Mouse (Mus musculus) left cerebral cortex, postnatal 4 days (tissue): ENCODE results near the gene Wnt16. TPM values are rescaled to one million over a fixed set of nuclear protein-coding genes. Genes with fewer than 3 reads are reported as not detected.

Source experiments
- DNase-seq: peaks from one replicate; pipeline ENCODE4 v3.0.0-alpha.2; 2022
- intact Hi-C: fragments of 180-260 bp; cut with DNase I; formaldehyde crosslinking; loops from one replicate; pipeline ENCODE4 v1.15.1; 2025
- total RNA-seq, 2 experiments: library from RNA; stranded (reverse); gene quantifications; 2 replicates each; pipeline ENCODE4 v1.2.3; 2021

Gene Wnt16
- total RNA-seq, 2 experiments from 2014 or later = 1.3 to 1.5 TPM

DNA sequence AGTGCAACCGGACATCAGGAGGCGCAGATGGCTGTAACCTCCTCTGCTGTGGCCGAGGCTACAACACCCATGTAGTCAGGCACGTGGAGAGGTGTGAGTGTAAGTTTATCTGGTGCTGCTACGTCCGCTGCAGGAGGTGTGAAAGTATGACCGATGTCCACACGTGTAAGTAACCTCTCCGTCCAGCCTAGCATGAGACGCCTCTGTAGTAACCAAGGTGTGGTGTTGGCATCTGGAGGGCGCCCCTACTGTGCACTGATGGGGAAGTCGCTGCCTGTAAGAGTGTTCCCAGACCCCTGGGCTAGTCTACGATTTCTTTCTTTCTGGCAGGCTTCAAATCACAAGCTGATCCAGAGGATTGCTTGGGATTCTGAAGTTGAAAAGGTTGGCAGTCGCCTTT, 10.0 kb downstream of the Wnt16 start:
- intact Hi-C loops = no loop called here

DNA sequence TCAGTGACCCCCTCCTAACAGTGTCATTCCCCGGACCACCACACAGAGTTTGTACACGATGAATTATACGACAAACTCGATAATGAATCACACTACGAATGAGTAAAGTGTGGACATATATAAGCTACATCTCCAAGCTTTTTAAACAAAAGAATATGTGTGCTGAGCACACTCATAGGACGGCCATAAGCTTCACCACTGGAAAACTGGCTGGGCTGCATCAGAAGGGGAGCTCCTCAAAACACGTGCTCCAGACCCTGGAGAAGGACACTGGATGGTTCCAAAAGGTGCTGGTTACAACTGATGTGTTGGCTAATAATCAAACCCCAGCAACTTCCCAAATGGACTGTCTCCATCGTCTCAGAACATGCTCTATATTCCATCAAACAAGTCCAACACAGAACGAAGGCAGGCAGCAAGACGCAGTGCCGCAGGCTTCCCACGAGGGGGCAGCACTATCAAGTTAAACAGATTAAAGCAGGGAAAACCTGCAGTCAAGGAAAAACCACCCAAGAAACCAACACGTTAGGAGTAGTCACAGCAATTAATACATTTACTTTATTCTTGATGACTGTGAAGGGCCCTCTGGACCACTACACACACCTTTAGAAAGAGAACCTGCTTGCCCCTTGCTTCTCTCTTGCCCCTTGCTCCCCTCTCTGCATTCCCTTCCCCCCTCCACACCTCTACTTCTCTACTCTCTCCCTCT, 37.5 kb downstream of the Wnt16 start:
- intact Hi-C loops = loop anchor here (1.0 to 5.0 kb wide), 3 partner anchors 169 to 657 kb away; no protein-coding TSS in a partner anchor
- DNase-seq = peak; percentile 74

More for the DNA sequence above, 10.0 kb downstream of the Wnt16 start:
- no peak for DNase-seq

DNA sequence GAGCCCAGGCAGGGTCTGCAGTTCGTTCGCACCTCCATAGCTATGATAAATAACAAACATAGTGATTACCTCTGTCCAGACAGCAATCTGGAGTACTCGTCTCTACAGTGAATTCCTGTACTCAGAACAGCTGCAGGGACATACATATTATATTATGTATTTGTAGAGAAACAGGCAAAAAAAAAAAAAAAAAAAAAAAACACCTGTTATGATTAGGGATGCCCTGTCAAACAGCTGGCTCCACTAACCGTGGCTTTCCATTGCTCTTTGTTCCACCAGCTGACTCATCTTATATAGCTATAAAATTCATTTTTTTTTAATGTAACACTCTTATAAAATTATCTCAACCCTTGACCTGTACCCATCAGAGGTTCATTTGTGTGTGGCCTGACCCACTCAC, 38.3 kb downstream of the Wnt16 start:
- intact Hi-C loops = loop anchor here (5.0 kb wide), 1 partner anchor 656 kb away; no protein-coding TSS in a partner anchor
- DNase-seq = no peak

DNA sequence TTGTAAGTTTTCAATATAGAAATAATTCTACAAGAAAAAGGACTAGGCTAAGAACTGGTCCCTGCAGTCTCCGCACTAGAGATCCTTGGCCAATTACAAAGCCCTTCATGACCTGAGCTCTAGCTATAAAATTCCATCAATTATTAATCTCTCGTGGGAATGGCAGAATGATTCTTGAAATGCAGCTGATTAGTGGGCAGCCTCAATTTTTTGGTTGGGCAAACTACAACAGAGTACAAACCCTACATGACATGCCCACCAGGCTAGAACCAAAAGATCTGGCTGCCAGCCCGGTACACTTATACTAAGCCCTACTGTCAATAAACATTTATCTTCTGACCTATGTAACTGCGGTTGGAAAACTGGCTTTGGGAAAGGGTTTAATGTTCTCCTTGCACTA, 39.1 kb downstream of the Wnt16 start:
- intact Hi-C loops = loop anchor here (5.0 kb wide), 1 partner anchor 655 kb away; no protein-coding TSS in a partner anchor
- no peak for DNase-seq

- intact Hi-C loops = loop anchor here (5.0 kb wide), 1 partner anchor 654 kb away; no protein-coding TSS in a partner anchor
- DNase-seq = no peak
Measured at GRCm38 (mm10) chr6:22327931-22328330, 39.9 kb downstream of the Wnt16 start.

DNA sequence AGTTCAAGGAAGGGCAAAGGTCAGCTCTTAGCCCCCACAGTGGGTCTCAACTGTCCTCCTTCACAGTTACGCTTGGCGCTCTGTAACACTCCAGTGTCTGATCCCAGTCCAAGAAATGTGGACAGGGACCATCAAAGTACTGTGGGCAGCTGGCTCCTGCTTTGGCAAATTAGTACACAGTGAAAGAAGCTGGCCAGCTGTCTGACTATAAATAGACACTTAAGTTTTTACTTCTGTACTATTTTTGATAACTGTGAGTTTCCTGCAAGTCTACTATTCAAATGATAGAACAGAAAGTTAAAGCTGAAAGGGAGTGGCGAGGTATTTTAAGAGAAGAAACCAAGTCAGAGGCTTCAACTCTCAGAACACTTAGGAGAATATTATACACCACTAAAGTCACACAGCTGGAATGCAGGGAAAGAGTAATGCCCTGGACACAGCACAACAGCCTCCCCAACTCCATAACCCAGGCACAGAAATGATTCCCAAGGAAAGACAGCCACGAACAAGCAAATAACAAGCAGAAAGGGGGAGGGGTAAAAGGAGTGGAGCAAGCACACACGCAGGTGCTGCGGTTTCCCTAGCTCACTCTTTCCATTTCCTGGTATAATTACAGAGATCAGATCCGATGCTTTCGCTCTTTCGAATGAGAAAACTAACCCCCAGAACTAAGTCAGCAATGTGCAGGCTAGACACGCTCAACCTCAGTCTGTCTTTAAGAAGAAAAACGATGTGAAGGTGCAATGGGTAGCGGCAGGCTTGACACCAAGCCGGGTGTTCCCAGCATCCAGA, 42.3 kb downstream of the Wnt16 start:
- DNase-seq = no peak
- intact Hi-C loops = no loop called here

GRCm38 (mm10) chr6:22332548-22332947, 44.5 kb downstream of the Wnt16 start:
- intact Hi-C loops = no loop called here
- DNase-seq = no peak

- intact Hi-C loops = no loop called here
- no peak for DNase-seq
Measured at GRCm38 (mm10) chr6:22339763-22340542, 51.9 kb downstream of the Wnt16 start.

DNA sequence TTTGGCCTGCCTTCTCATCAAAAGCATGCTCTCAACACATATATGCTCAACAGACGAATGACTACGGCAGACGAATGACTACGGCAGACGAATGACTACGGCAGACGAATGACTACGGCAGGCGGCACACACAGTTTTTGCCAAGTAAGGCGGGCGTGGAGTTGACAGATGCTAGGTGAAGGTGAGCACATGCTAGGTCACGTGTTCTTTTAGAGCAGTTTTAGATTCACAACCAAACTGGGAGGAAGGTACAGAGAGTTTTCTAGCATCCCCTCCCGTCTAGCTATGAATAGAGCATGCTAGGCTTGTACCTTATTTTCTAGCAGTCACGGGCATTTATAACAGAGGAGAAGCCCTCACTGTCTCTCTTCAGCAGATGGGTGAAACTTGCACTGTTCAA, 52.8 kb downstream of the Wnt16 start:
- intact Hi-C loops = no loop called here
- no peak for DNase-seq

DNA sequence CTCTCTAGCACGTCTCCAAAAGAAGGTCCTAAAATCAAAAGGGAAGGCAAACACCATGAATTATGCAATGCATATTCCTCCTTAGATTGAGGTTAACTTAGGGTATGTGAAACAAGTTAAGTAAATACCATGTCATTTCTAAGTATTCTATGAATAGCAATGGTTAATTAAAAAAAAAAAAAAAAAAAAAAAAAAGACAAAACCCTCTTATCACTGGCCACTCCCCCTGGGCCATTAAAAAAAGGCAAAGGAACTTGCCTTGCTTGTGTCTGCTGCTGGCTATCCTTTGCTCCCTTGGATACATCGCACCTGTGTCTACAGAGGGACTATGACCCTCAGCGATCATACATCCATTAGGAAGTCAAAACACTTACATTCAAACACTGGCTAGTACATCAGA, 55.3 kb downstream of the Wnt16 start:
- intact Hi-C loops = no loop called here
- DNase-seq = no peak

DNA sequence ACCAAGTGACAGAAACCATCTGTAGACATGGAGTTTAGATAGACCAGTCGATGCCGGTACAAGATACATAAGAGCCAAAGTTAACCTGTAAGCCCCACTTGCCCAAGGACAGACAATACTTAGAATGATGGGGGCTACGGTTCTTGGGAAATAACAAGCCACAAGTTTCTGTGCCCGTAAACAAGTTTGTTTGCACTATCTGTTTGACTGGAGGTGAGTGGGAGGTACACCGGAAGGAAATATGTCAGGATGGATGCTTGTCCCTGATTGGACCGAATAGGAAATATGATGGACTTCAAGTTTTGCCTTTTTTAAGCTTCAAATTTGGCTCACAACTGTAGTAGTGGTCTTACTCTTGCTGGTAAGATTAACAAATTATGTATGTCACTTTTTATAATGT, 55.7 kb downstream of the Wnt16 start:
- intact Hi-C loops = no loop called here
- DNase-seq = no peak

DNA sequence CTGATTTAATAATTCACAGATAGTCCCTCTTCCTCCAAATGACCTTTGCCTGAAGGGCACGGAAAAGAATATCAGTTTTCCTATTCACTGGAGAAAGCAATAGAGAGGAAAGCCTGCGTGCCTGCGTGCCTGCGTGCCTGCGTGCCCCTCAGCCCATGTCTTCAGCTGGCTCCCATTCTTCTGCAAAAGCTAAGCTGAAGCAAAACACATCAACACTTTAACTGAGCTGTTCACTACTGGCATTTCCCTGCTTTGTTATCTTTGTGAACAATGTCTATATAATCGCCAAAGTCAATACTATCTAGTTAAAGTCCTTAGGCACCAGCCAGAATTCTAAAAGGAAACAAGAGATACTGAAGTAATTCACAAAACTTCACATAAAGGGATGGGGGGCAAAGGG, 56.4 kb downstream of the Wnt16 start:
- DNase-seq = no peak
- intact Hi-C loops = no loop called here

GRCm38 (mm10) chr6:22347132-22347902, 59.3 kb downstream of the Wnt16 start:
- intact Hi-C loops = no loop called here
- DNase-seq = no peak

Other genes with a start within 250 kb of the Wnt16 start
- gene Fam3c, start 68.0 kb downstream of the Wnt16 start, total RNA-seq = 100 to 1,000 TPM; 105 to 110 TPM